Mouse (Mus musculus): ENCODE results near the gene Gm5294.

Gene Gm5294

DNA sequence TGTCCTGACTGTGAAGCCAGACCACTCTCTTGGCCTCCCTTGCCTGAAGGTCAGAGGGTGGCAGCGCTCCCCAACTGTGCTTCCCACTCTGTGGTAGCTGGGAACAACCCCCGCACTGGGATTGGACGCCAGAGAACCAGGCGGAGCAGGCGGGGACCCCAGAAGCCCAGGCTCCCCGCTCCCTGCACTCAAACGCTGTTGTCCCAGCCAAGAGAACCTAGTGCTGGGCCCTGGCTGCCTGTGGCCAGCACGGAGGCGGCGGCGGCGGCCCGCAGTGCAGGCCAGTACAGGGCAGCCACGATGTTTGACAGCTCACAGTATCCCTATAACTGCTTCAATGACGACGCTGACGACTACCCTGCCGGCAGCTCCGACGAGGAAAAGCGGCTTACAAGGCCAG is at the start of gene Gm5294:
Gene Gm5294, plus strand, starts transcription at position 301 of the 400 bp plus-strand sequence.
- no peak for DNase-seq (ENCODE audit: low spot score)

DNA sequence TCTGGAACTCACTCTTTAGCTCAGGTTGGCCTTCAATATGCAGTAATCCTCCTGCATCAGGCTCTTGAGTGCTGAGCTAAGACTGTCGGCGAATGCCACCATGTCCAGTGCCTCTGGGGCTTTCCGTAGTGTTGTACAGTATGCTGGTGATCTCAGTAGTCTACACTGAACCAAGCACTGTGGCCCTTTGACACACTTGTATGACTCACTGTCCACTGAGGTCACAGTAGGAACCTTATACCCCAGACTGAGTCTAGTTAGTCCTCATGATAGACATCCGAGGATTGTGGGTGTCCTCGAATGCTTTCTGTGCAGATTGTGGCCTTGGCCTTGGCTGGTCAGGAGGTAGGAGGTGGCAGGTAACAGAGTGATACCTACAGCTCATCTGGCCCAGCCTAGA is 44.8 kb upstream of the Gm5294 start:
- no peak for DNase-seq (ENCODE audit: low spot score)

DNA sequence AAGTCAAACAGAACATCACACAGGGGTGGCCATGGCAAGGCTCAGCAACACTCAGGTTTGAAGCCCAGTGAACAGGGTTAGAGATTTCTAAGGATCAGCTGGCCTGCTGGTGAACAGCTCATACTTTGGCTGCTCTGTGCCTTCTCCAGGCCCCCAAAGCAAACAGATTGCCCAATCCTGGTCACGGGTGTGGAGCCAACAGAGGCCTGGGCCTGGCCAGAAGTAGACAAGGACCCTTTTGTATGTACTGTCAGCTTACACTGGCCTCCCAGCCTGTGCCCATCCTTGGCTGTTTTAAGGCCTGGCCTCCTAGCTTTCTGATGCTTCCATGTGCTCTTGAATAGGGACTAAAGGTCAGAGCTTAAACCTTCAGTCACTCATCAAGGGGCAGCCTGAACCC is 43.5 kb upstream of the Gm5294 start:
- DNase-seq (ENCODE audit: low spot score): no peak

DNA sequence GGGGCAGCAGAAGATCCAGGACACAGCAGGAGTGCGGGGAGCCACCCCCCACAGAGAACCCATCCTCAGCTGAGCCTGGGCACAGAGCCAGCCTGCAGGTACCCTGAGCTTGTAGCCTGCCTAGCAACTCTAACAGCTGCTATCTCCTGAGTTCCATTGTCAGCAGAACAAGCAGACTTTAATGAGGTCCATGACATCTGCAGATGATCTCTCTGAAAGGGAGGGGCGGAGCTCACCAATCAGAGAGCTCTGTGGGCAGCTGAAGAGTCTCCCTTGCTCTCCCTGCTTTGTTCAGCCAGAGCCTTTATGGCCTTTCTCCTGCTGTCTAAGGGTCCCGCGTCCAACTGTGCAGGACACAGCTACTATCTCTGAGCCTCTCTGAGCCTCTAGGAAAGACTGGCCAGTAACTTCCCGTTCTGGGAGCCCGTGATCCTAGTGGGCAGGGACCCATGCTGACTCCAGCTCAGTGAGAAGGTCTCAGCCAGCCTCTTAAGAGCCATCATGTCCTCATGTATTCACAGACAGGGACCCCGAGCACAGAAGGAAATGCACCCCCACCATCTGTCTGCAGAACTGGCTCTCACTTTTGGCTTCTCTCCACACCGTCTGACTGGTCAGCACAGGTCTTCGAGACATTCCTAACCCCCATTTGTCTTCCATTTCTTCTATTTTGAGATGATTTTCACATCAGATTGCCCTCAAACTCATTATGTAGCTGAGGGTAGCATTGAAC is 41.0 kb upstream of the Gm5294 start:
- DNase-seq (ENCODE audit: low spot score): no peak

DNA sequence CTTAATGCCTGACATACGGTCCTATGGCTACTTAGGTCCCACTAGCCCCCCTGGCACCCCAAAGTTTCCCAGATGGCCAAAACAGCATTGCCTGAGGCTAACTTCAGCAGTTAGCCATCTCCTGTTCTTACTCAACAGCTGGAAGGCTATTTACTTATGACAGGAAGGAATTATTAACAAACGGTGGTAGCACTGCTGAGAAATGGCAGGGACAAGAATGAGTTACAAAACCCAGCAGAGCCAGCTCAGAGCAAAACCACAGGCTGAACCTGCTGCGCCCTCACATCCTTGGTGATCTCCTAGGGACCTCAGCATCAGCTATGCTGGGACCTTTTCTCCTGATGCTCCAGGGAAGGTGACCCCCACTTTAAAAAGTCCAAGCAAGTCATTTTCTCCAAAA is 40.2 kb upstream of the Gm5294 start:
- no peak for DNase-seq (ENCODE audit: low spot score)

DNA sequence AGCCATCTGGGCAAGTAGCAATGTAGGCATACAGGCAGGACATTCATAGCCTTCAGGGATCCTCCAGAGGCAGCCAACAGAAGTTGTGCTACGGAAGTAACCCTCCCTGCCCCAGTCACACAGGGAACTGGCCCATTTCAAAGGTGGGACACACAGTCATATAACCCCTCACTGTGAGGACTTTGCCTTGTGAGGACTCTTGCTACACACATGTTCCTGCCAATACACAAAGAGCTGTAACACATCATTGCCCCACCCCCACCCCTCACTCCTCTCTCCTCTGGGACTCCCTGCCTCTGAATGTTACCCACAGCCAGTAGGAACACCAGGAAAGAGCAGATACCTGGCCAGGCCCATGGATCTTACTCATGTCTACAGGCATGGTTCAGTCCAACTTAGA is 37.2 kb upstream of the Gm5294 start:
- DNase-seq (ENCODE audit: low spot score): no peak

DNA sequence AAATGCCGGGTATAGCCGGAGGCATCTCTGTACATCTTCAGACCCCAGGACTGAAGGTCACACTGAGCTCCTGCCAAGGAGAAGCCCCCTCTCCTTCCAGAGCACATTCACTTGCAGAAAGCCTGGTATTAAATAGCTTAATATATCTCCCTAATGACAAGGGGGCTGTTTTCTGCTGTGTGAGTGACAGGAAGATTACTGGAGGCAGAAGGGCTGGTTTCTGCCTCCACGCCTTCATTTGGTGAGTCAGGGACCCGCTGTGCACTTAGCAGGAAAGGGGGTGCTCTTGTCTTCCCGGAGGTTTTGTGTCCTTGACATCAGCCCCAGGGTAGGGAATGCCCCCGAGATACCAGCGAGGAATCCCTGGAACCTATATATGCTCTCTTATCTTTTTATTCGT is 36.7 kb upstream of the Gm5294 start:
- DNase-seq (ENCODE audit: low spot score): no peak

DNA sequence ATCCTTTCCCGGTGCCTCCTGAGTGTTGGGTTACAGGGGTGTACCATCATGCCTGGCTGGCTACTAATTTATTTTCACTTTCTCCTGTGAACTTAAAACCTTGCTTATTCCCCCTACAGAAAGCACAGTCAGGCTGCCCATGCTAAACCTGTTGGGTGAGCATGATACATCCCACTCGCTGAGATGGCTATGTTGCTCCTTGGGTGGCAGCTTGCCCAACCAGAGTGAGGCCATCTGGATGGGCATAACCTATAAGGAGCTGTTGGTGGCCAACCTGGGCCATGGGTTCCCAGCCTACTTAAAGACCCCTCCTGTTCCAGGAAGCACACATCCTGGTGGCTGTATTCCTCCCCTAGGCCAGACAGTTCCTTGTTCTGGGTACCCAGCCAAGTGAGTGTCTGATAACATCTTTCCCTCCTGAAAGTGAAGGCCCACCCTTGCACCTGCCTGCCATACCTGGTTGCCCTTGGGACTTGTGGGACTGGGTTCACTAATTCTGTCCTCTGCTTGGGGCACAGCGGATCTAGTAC is 33.8 kb upstream of the Gm5294 start:
- no peak for DNase-seq (ENCODE audit: low spot score)

DNA sequence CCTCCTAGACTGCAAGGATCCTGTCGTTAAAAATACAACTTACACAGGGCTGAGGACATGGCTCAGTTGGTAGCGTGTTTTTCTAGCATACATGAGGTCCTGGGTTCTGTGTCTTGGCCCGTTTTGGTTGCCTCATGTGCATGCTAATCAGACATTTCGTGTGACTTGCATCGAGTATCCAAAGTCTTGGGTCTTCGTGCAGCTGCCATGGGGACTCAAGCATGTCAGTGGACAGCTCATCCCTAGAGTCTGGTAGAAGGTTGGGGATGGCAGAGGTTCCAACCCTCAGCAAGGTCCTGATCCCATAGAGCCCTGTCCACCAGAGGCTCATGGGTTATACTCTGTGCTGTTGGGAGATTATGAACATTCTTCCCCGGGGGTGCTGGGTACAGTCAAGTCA is 32.2 kb upstream of the Gm5294 start:
- DNase-seq (ENCODE audit: low spot score): no peak

DNA sequence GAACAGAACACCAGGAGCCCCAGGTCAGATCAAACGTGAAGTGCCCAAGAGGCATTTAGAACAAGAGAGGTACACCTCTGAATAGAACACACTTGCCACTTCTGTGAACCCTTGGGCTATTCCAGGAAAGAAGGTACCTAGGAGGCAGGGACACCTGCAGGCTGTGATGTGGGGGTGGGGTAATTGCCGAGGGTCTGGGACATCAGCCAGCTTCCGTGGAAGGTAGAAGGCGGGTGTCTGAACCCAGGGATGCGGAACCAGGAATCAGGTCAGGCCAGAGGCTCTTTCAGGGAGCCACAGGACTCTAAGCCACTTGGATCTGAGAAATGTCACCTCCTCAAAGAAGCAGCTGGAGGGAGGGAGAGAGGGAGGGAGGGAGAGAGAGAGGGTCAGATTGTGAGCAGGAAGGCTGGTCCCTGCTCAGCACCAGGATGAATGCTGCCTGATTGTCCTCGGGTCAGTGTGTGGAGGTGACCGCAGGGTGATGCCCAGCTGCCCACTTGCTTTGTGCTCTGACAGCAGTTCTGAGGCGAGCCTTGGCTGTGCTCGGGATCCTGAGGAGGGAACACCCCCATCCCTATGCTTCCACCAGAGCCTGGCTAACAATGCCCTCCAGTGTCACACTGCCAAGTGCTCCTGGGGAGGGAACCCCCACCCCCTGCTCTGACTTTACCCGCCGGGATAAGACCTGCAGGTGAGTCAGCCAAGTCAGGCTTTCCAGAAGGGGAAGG is 31.2 kb upstream of the Gm5294 start:
- no peak for DNase-seq (ENCODE audit: low spot score)

DNA sequence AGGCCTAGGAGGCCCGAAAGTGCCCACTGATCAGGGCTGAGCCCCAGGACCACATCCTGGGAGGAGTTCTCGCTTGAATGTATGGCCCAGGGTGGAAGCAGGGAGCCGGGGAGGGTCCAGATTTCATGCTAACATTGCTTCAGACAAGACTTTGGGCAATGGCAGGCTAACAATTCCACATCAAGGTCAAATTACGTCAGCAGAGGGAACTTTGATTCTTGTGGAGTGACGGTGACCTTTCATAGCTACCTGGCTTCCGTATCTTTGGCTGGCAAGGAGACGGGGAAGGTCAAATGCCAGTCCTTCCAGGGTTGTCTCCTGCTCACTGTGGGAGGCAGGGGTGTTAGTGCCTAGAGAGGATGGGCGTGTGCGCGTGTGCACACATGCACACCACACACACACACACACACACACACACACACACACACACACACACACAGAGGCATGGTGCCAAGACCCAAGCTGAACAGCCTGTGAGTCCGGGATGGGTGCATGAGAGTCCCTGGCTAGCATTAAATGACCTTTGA is 28.9 kb upstream of the Gm5294 start:
- DNase-seq (ENCODE audit: low spot score): no peak

DNA sequence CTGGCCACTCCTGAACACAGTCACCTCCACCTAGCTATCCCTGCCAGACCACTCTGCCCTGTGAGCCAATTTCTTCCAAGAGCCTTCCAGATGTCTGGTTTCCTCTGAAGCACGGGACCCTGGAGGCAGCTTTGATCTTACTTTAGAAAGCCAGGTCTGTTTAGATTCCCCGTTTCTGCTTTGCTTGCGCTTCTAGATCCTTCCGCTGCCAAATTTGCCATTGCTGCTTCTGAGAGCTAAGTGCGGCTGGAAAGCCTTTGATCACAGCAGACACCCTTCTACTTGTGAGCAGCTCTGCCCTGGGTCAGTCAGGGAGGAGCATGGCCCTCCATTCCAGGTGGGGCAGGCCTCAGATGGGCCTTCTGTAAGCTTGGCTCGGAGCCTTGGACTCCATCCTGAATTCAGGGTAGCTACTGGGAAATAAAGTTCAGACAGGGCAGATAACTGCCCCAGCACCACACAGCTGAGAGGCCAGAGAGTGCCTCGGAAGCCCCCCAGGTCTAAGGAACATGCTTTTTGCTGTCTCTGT is 18.2 kb upstream of the Gm5294 start:
- no peak for DNase-seq (ENCODE audit: low spot score)

DNA sequence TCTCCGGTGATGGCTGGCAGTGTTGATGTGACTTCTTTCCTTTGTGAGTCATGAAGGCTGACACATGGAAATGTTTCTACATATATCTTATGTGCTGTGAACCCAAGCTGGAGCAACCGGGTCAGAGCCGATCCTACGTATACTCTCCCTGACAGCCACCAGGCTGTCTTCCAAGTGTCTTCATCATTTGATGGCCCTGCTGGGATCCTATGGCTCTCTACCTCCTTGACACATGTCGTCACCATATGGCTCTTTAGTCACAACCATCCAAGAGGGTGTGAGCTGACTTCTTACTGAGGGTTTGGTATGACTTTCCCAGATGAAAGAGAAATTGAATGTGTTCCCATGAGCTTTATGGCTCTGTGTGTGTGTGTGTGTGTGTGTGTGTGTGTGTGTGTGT is 15.6 kb upstream of the Gm5294 start:
- DNase-seq (ENCODE audit: low spot score): no peak

DNA sequence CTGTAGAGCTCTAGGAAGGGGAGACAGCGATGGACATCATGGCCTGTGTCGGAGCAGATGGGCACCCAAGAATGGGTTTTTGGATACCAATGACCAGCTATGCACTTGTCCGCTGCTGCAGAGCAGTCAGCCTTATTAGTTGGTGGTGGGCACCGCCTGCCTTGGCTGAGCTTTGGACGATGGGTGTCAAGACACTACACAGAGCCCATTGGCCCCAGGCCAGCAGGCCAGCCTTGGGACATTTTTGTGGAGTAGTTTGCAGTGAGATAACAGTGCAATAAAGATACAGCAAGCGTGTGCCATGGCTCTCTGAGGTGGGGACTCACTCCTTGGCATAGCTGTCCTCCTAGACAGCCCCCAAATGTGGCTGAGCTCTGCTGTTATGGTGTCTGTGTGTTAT is 10.1 kb upstream of the Gm5294 start:
- no peak for DNase-seq (ENCODE audit: low spot score)

DNA sequence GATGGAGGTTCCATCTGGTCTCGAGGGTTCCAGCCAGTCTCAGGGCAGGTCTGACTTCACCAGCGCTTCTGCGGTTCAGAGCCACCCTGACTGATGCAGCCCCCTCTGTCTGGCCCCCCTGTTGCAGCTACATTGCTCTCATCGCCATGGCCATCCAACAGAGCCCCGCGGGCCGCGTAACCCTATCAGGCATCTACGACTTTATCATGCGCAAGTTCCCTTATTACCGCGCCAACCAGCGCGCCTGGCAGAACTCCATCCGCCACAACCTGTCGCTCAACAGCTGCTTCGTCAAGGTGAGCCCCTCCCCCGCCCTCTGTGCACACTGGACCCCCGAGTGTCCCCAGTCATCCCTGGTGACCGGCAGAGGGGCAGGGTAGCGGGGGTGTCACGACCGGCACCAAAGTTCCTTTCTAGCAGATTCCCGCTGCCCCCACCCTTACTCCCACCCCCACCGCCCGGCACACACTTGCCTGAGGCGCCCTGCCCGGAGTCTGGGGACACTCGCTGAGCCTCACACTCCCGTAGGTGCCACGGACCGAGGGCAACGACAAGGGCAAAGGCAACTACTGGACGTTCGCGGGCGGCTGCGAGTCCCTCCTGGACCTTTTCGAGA is 945 bp downstream of the Gm5294 start:
- DNase-seq (ENCODE audit: low spot score): no peak

DNA sequence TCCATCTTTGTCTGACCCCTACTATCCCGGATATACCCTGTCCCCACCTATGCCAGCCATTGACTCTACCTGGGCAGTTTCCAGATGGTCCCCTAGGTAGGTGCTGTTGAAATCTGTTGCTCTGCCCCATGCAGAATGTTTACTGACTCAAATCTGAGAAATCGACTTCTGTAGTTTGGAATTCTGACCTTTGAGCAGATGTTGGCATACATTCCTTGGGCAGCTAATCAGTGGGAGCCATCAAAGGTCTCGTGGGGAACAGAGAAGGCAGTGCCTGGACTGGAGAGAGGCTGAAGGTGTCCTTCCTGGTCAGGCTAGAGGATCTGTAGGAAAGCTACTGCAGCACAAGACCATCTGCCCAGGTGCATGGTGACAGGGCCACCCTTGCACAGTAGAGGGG is 5.2 kb downstream of the Gm5294 start:
- DNase-seq (ENCODE audit: low spot score): no peak

DNA sequence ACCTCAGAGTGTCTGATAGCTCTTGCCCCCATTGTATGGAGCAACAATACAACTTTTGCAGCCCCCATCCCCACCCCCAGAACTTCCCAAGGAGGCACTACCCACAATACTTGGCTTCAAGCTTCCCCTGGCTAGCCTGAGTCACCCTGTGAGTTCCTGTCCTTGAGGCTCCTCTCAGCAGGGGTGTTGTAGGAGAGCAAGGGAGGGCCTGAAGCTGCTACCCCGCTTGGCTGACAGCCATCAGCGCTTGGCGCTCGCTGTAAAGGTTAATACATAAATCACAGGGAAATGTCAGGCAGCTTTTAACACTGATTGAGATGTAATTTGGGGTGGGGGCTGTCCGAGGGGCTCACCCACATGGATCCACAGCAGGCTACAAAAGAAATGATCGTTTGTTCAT is 13.5 kb downstream of the Gm5294 start:
- no peak for DNase-seq (ENCODE audit: low spot score)

DNA sequence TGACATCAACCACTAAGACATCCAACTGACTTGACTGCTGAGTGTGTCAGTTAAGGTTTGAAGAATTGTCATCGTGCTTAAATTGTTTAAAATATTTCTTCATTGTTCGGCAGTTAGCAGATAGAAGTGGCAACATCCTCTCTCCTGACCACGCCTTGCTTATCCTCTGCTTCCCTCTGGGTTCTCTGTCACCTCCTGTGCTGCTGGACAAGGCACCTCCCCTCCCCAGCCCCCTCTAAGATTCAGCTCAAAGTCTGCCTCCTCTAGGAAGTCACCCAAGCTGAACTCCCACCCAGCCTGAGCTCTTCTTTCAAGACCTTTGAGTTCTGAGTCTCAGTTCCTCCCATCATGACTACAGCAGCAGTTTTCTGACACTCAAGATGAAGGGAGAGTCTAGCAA is 15.0 kb downstream of the Gm5294 start:
- DNase-seq (ENCODE audit: low spot score): no peak

DNA sequence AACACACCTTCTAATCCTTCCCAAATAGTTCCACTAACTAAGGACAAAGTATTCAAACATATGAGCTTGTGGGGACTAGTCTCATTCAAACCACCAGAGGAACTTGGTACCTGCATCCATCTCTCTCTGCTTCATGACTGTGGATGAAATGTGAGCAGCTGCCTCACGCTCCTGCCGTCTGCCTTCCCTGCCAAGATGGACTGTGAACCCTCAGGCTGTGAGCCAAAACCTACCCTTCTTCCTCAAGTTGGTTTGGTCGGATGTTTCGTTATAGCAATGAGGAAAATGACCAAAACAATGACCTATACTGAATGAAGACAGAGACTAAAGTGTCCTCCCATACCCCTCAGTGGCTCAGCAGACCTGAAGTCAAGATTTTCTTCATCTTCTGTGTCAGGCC is 21.1 kb downstream of the Gm5294 start:
- no peak for DNase-seq (ENCODE audit: low spot score)

DNA sequence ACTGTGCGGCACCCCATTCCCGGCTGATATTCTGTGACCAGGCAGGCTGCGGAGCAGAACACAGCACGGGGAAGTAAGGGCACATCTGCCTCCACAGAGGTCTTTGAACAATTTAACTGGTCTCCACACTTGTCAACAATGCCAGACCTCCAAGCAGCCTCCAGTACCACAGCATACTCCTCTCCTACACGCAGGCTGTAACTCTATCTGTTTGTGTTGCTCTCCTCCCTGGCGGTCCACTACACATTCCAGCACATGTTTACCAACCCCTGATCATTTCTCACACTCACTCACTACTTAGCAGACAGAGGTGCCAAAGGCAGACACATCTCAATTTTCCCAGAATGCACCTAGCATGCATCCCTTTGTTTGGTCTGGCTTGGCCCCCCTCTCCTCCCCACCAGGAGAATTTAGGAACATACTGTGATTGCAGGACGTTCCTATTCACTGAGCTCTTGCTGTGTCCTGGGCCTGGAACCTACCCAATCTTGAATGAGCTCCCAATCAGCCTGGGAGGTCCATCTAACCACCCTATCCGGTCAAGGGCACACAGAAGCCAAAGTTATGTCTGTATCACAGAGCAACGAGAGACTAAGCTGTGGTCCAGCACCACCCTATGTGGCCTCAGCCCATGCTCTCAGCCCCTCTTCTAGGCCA is 23.4 kb downstream of the Gm5294 start:
- DNase-seq (ENCODE audit: low spot score): no peak

DNA sequence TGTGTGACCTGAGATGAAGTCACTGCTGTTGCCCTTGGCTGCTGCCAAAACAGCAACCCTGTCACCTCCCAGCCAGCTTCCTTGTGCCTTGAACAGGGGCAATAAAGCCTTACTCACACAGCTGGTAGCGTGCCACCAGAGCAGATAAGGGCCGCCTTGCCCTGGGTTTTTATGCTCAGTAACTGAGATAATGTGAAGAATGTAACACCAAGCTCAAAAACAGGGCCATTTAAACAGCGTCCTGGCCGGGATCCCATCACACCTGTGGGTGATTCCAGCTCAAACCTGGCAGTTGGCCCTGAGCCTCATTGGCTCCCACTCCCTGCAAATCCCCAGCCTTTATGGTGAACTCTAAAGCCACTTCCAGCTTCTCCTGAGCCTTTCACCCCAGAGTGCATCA is 26.6 kb downstream of the Gm5294 start:
- no peak for DNase-seq (ENCODE audit: low spot score)

DNA sequence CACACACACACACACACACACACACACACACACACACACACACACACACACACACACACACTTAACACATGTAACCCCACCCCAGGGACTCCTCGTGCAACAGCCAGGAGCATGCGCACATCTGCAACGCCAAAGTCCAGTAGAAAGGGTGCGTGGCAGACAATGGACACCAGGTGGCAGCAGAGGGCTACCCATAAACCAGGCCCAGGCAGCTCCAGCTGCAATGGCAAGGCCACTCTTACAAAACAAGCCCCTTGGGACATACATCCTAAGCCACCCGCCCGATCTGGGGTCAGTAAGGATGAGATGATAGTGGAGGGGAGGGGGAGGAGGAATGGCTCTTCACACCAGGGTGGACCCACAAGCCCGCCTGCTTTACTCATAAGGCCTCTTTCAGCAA is 28.2 kb downstream of the Gm5294 start:
- DNase-seq (ENCODE audit: low spot score): peak; percentile 74

All from T-cell, adult 2 months (primary cell).